Mouse (Mus musculus) right cerebral cortex, postnatal 14 days (tissue): ENCODE results near the gene Ctnnbl1.

Experiments used
- DNase-seq: peaks from one replicate; pipeline ENCODE4 v3.0.0; 2022

Gene Ctnnbl1

DNA sequence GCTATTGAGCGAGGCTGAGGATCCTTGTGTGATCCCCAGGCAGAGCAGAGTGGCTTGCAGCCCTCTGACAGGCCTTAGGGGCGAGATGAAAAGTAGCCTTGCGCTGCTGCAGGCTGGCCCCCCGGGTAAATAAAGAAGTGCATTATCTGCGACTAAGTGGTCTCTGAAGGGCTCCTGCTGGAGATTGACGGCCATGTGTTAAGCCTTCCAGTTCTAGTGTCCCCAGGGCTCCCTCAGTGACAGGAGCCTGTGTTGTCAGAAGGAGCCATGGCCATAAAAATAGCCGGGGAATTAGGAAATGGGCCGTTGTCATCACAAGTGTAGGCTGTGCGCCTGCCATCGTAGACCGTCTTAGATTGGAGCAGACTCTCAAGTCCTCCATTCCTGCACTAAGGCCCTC, 144.7 kb downstream of the Ctnnbl1 start:
- no peak for DNase-seq

DNA sequence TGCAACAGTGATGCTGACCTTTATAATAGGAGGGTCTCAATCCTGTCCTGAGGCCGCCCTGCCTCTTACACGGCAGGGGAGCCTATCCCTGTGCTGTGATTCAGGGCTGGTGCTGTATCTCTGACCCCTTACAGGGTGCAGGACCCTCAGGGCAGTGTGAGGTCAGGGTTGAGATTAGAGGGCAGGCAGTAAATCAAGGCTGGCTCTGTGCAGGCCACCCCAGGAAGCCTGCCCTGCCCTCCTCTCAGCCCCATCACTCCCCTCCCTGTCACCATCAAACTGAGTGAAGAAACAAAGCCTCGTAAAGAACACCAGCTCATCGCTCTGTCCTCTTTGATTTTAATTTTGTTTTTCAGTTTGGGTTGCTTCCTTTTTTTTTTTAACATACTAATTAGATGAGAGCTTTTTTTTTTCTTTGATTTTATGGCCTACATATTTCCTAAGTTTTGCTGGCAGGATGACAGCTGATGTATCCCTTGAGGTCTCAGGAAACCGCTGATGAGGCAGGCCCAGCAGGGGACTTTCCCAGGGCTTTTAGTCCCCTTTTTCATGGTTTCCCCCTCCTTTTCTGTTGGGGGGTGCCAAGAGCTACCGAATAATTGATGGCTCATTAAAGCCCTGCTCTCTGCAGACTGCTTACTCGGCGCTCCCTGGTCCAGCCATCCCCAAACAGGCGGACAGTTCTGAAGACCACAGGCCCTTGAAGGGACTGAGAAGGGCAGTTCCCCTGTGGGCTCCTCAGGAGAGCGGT, 150.2 kb downstream of the Ctnnbl1 start:
- no peak for DNase-seq

DNA sequence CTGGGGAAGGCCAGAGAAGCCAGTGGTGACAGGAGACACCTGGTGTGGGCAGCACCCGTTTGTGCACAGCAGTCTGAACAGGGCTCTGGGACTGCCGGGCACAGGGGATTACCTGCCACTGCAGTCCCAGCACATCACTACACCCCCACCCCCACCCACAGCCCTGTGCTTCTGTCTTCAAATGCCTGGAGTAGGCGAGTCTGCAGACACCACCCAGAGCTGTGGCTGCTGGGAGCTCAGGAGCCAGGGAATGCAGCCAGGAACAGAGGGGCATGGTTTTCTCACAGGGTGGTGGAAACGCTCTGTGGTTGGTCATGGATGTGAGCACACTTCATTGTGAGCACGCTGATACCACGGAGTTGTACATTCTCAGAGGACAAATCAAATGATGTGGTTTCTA, 154.0 kb downstream of the Ctnnbl1 start:
- no peak for DNase-seq

DNA sequence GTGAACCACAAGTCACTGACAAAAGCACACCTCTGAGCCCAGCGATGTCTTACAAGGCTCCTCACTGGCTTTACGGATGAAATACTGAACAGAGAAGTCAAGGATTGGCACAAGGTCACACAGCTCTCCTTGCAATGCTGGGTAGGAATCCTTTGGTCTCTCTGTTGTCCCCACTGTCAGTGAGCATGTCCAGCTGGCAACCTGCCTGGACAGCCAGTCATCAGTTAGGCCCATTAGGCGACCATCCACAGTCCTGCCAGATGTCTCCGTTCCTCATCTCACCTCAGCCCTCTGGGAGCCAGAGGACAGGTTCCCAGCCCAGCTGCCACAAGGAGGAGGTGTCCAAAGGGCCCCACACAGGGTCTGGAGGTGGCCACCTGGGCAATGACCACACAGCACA, 159.9 kb downstream of the Ctnnbl1 start:
- DNase-seq, result no peak

DNA sequence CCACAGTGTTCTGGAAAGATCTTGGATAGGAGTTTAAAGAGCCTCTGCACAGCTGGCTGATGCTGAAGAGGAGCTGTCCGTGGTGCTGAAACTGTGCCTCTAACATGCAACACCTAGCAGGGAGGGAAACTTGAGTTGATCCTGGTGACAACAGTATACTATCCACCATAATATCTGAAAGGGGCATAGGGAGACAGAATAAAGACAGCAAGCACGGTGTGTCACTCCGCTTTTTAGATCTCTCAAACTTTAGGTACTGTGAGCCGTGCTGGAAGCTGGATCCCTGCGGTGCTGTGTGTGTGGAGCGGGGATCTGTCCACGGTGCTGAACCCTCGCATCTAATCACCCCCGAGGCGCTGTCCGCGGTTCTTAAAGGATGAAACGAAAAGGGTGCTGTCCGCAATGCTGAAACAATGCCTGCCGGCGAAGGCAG, 176.0 kb downstream of the Ctnnbl1 start:
- DNase-seq, result peak; percentile 64

DNA sequence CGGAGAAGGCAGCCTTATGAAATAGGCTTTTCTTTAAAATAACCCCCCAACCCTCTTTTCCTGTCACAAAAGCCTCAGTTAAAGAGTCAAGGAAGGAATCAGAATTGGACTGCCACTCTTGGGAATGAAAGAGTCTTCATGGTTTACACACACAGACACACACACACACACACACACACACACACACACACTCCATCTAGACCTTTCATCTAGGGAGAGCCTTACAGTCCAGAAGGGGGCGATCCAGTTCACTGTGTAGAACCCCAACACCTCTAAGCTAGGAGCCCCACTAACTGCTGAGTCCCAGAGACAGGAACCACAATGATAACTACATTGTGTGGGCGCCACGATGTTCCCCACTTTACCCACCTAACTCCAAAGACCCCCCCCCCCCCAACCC, 176.5 kb downstream of the Ctnnbl1 start:
- no peak for DNase-seq

DNA sequence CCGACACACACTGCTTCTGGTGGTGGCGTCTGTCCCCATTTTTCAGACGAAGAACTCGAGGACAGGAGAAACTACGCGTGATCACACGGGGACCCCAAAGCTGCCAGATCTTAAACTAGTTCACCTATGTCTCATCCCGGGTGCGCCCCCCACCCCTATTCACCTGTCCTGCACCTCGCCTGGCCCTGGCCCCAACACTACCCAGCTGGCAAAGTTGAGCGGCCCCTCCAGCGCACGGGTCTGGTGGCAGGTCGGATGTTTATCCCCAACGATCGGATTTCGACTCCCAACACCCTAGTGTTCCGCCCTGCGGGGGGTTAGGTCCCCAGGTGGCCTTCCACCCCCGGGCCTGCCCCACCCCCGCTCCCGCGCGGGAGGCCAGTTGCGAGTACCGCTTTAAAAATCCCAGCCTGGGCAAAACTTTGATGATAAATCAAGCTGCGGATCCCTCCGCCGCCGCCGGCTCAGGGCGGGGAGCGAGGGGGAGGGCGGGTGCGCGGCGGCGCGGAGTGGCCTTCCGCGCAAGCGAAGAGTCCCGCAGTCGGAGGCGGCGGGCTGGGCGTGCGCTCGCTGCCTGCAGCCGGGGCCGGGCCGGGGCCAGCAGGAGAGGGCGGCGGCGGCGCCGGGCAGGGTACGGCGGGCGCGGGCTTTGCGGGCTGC, 177.0 kb downstream of the Ctnnbl1 start, which contains the start of gene Vstm2l:
Gene Vstm2l, plus strand, starts transcription at position 549 of the 660 bp plus-strand sequence.
- peak; percentile 81 for DNase-seq

DNA sequence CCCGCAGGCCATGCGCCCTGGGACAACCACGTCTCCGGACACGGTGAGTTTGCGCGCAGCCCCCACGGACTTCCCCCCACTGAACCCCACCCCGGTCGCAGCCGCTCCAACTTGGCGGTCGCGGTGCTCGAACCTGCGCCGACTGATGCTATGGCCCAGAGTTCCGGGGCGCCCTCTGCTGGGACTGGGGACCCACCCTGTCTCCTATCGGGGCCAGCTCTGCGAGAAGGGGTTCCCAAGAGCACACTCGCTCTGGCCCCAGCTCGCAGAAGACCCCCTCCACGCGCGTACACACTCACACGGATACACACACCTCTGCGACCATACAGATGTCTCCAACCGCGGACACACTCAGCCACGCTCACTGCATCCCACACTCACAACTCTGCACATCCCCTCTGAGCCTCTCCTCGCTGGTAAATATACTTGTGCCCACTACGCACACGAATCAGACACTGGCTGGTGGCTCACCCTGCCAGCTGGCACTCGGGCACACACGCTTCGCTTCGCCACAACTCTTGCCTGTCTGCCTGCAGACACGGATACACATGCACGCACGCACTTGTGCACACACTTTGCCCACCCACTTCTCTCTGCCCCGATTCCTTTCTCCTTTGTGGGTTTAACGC, 177.8 kb downstream of the Ctnnbl1 start:
- peak; percentile 61 for DNase-seq

DNA sequence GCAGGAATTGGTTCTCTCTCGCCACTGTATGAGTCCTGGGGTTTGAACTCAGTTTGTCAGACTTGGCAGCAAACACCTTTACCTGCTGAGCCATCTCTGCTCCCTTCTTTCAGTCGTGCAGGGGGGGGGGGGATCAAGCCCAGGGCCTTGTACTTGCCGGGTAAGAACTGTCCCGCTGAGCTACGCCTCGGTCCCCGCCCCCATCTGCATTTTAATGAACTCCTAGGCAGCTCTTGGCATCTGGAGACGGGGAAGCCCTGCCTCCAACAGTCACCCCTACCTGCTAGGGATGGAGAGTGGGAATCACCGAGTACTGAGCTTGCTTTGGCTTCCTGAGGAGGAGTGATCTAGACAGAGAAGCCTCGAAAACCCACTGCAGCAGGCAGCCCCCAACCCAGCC, 181.3 kb downstream of the Ctnnbl1 start:
- DNase-seq, result no peak

DNA sequence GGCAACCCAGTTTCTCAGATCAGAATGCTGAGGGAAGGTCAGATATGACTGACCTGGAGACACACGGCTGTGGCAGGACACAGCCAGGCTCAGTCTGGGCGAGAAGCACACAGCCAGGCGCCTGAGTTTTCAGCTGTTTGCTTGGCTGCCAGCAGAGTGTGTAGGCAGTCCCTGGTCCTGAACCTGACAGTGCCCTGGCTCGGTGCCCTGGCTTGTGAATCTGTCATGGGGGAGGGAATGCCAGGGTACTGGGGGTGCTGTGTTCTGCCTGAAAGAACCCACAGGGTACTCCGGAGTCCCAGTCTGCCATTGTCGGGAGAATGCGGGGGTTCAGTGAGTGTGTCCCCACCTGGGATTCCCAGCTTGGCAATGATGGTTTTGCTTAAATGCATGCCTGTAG, 184.3 kb downstream of the Ctnnbl1 start:
- no peak for DNase-seq

DNA sequence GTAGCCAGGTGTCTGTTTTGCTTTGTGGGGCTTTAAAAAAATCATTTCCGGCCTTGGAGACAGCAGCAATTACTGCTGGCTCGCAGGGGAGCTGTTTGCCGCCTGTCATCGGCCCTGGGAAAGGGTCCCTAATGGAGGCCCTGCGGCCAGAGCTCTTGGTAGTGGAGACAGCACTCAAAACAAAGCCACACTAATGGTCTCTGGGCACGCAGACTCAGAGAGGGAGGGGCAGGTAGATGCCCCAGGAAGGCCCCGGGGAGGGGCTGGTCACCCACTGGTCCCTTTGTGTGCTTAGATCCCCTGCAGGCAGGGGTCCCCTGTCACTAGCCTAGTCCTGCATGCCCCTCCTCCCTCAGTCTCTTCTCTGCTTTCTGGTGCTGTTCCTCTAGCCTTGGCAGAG, 186.2 kb downstream of the Ctnnbl1 start:
- no peak for DNase-seq

DNA sequence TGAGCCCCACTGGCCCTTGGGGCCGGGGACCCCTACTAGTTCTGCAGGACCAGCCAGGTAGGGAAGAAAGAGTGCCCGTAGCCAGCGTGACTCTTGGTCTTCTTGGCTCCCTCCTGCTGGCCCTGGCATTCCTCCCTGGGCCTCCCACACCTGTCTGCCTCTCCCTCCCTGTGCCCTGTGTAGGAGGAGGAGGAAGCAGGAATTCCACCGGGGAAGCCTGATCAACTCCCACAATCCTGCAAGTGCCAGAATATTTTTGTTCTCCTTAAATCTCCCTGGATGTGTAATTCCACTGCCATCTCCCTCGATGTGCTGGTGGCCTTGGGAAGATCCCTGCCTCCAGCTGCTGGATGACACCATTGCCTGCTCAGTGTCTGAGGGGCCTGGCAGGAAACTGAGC, 187.3 kb downstream of the Ctnnbl1 start:
- no peak for DNase-seq

DNA sequence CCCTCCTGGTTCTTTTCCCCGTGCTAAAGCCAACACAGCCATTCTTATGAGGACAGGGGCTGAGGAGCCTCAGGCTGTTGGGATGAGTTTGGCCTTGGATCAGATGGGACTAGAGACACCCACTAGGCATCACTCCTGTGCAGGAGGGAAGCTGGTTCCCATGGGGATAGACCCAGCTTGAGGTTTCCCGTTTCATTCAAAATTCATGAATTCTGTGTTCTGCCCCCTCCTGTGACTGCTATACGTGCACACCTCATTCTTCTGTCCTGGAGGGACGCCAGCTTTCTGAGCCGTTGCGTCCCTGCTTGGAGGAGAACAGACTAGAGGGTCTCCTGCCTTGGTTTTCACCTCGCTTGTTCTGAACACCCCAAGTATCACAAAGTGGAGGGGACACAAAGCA, 189.3 kb downstream of the Ctnnbl1 start:
- DNase-seq, result no peak

DNA sequence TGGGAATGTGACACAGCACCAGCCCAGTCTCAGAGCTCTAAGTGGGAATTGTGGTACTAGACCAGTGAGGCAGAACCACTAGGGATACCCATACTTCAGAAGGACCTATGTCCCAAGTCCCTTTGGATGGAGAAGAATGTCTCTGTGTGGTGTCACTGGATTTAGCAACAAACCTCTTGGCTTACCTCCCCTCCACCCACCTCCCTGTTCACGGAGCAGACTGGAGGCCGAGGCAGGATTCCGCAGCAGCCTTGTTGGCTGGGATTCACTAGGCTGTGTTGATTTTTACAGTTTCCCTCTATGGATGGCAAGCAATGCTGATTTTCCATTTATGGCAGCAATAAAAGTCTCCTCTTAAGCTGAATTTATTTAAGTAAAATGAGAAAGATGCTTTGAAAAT, 189.7 kb downstream of the Ctnnbl1 start:
- DNase-seq, result no peak

DNA sequence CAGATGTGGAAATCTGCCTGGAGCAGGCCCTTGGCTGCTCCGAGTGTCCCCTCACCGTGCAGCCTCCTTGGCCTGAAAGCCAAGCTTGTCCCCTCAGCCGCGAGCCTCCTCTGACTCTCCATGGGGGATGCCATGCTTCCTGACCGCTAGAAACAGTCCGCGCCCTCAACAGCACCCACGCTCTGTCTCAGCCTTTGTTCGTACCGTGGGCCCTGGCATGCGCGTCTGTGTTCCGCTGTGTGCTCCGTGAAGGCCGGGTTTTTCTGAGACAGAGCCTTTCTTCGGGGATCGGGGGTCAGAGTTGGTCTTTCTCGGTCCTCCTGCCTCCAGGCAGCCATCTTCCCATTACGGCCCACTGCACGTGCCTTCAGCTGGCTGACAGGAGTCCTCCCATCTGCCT, 190.2 kb downstream of the Ctnnbl1 start:
- DNase-seq, result no peak

DNA sequence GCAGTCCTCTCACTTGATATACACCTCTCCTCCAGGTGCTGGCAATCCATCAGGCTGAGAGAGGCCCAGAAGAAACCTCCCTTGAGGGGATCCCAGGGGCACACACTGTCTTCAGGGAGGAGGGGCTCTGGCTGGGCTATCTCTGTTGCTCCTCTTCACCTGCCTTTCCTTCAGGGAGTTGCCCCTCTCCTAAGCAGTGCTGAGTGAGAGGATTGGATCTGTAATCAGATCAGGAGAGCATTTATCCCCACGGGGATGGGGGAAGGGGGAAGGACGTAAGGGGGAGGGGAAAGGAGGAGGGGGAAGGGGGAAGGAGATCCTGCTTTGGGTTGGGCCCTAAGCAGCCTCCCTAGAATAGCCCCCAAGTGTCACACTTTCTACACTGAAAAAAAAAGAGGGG, 190.6 kb downstream of the Ctnnbl1 start:
- DNase-seq, result no peak

DNA sequence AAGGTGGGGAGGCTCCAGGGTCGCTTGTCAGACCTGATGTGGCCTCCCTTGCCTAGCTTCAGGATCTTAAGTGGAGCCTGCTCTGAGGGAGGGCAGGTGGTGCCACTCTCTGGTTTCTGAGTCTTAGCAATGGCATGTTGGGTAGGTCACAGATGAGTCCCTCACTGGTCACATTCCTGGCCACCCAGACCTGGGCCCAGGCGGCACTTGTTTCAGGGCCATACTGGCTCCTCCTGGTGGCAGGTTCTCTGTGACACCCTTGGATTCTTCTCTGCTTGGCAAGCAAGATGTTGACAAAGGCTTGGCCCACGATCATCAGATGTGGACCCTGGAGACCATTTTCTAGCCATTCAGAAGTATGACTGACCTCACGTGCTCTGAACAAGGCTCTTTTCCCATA, 195.5 kb downstream of the Ctnnbl1 start:
- DNase-seq, result no peak

DNA sequence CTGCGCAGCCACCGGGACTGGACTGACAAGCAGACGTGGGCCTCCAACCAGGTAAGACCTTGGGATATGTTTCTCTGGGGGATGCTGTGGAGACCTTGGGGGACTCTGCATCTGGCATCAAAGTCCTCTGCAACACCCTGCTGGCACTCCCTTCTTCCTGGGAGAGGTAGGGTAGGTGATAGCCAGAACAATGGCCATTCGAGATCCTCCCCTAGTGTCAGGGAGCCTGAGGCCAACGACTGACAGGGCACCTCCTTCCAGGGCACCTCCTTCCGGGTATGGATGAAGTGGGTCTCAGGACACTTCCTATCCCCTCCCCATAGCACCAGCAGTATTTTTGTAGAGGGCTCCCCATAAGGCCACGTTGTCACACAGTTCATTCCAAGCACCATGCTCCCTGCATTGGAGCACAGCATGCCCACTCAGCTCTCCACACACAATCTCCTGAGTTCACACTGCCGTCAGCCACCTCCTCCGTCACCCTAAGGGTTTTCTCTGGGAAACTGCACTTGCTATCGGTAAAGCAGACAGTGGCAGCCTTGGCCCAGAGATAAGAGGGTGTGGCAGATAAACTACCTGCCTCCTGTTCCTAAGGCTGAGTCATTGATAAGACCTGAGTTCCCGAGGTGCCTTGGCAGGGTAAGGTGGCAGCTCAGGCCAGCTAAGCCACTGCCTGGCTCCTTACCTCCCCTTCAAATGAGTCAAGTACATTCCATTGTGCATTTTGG, 198.4 kb downstream of the Ctnnbl1 start:
- DNase-seq, result no peak

DNA sequence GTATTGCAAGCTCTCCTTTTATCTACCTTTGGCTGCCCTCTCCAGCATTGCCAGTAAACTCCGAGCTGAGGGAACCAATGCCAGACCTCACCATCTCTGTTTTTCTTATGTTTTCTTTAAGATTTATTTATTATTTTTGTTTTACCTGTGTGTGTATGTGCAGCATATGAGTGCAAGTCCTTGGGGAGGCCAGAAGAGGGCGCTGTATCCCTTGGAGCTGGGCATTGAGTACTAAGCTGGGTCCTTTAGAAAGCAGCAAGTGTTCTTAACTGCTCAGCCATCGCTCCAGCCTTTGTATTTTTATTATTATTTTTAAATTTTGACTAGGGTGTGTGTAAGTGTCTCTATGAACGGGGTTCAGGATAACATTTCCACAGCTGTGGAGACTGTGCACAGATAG, 199.5 kb downstream of the Ctnnbl1 start:
- DNase-seq, result no peak

DNA sequence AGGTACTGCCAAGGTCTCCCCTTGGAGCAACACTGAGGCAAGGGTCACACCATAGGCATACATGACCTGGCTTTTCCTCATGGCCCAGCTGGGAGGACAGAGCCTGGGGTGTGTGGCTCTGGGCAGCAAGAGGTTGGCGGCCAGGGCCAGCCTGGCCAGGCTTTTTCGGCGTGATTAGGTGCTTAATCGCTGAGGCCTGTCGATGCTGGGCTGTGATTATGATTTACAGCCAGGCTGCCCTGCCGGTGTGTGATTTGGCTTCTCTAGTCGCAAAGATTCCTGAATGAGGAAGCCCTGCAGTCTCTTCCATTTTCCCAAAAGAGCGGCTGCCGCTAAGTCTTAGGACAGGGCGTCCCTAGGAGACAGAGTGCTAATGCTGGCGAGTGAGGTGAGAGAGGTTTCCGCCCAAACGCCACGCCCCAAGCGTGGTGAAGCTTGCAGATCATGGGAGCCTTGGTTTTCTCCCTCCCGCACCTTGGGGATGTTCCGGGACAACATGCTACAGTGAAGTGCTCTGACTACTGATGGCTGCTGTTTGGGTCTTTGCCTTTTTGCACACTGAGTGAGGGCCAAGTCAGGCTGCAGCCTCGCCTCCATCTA, 203.5 kb downstream of the Ctnnbl1 start:
- no peak for DNase-seq
